10 mouse cellular contexts compared by ENCODE assay signal in the genomic region with DNA sequence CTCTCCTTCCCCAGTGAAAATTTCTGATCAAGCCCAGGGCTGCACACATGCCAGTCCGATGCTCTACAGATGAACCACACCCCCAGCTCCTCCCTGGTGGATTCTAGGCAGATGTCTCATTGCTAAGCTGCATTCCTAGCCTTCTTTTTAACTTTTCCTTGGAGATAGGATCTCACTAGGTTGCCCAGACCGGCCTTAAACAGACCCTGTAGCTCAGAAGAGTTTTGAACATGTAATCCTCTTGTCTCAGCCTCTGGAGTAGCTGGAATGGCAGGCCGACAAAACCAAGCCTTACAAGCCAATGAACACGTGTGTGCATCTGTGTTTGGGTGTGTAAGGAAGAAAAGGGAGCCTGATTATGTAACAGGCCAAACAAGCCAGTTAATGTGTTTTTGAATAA. TPM values are rescaled to one million over a fixed set of nuclear protein-coding genes. Genes with fewer than 3 reads are reported as not detected.
DNase-seq lines count a peak whose midpoint lies in the region; ATAC-seq lines count a peak whose summit lies in the region.
"Had no signal": no experiment of that assay in that cellular context is flagged by ENCODE, and none has a peak within 500 bp of the region (broad histone marks: within the 10 kb centered on the region; RNA-seq: fewer than 3 reads in every experiment).

No protein-coding gene starts in this region.

- H3K9me3 ChIP-seq in lung, embryonic 15.5 days = no peaks in the 10 kb centered on the region
- no peaks in the 10 kb centered on the region for H3K9me3 ChIP-seq in embryonic facial prominence, embryonic 14.5 days (ENCODE audit: control insufficient read depth, low read length)
- H3K9me3 ChIP-seq: megakaryocyte, embryonic 14.5 days had no signal

- peaks cover 25% of the 10 kb centered on the region for H3K4me1 ChIP-seq in lung, embryonic 15.5 days
- peaks cover 22% of the 10 kb centered on the region for H3K4me1 ChIP-seq in embryonic facial prominence, embryonic 14.5 days (ENCODE audit: control insufficient read depth, insufficient read depth, low read length)

- no peaks in the 10 kb centered on the region for H3K27me3 ChIP-seq in lung, embryonic 15.5 days
- no peaks in the 10 kb centered on the region for H3K27me3 ChIP-seq in embryonic facial prominence, embryonic 14.5 days (replicated peaks; ENCODE audit: control insufficient read depth, insufficient read depth, low read length)

- no peak for ATAC-seq in lung, embryonic 15.5 days (ENCODE audit: borderline replicate concordance, extremely low read depth, low FRiP score, low TSS enrichment)
- ATAC-seq in embryonic facial prominence, embryonic 14.5 days (ENCODE audit: low read depth) = no peak
- ATAC-seq in megakaryocyte-erythroid progenitor cell, adult 5-6 weeks (replicated peaks; ENCODE audit: low FRiP score, low TSS enrichment, poor library complexity, severe bottlenecking) = peak; percentile 16; the same call in 1 of the 2 replicates
- no peak for ATAC-seq in cerebellum, adult (ENCODE audit: insufficient number of reproducible peaks, low FRiP score, low TSS enrichment)

- intact Hi-C loops in heart, postnatal 14 days (cut with DNase I) = loop anchor here (2.0 kb wide), 1 partner anchor 18 kb away; no protein-coding TSS in a partner anchor

- H3K9ac ChIP-seq in lung, embryonic 15.5 days = no peak overlapping the region
- 0 out of 2 replicates have a peak overlapping the region, but pooled peaks have one; percentile 63 for H3K9ac ChIP-seq in embryonic facial prominence, embryonic 14.5 days (ENCODE audit: low read depth, low read length)

- DNase-seq in heart, adult 11 months = peak; percentile 97
- DNase-seq in heart, postnatal 14 days = no peak
- no peak for DNase-seq in lung, postnatal 10 days
- DNase-seq in embryonic facial prominence, embryonic 14.5 days (ENCODE audit: low spot score) = no peak
- DNase-seq in spleen, adult 18-20 months = no peak
- DNase-seq: cerebellum, adult 2 months had no signal

- H3K4me3 ChIP-seq in lung, embryonic 15.5 days = no peak overlapping the region
- no peak overlapping the region for H3K4me3 ChIP-seq in embryonic facial prominence, embryonic 14.5 days (ENCODE audit: low read depth, low read length)

- peak overlapping the region; percentile 12 for H3K27ac ChIP-seq in lung, embryonic 15.5 days
- peak overlapping the region; percentile 83 for H3K27ac ChIP-seq in embryonic facial prominence, embryonic 14.5 days (replicated peaks; ENCODE audit: low read depth, low read length)

- WGBS in lung, embryonic 15.5 days = 56% methylated on average over 4 of the region's 4 CpGs
- 36% methylated on average over 4 of the region's 4 CpGs for WGBS in embryonic facial prominence, embryonic 14.5 days

- H3K36me3 ChIP-seq in lung, embryonic 15.5 days = no peaks in the 10 kb centered on the region
- peaks cover 52% of the 10 kb centered on the region for H3K36me3 ChIP-seq in embryonic facial prominence, embryonic 14.5 days (ENCODE audit: control insufficient read depth, insufficient read depth, low read length)

- H3K4me2 ChIP-seq in lung, embryonic 15.5 days = no peak overlapping the region
- peak overlapping the region; percentile 69; the same call in 1 of the 2 replicates for H3K4me2 ChIP-seq in embryonic facial prominence, embryonic 14.5 days (ENCODE audit: low read depth, low read length)

RNA-seq across cellular contexts. Expression of a gene that starts 7.8 kb away (rescaled TPM):
- 100 to 1,000 TPM in 1 of 2 experiments, 10 to 100 TPM in 1; 94.3 to 122 TPM for total RNA-seq in heart, postnatal 14 days (2021)
- 53.7 and 56.5 TPM in 2 replicates for polyA plus RNA-seq in lung, embryonic 15.5 days (2015; fragmentation: Nextera tagmentation; extraction: Ambion mirVana)
- polyA plus RNA-seq in embryonic facial prominence, embryonic 14.5 days (2014; fragmentation: Nextera tagmentation; extraction: Ambion mirVana) = 114 and 116 TPM in 2 replicates
- total RNA-seq in megakaryocyte-erythroid progenitor cell, adult 5-6 weeks (2014; fragmentation: Nextera tagmentation) = 0.68 and 1.0 TPM in 2 replicates
- total RNA-seq in megakaryocyte-erythroid progenitor cell, adult 5-6 weeks (2017) = 0.70 and 1.4 TPM in 2 replicates

RNA-seq across cellular contexts. Expression of a gene that starts 26.2 kb away (rescaled TPM):
- 10 to 100 TPM; 88.8 to 89.0 TPM for total RNA-seq in heart, postnatal 14 days (2021)
- polyA plus RNA-seq in lung, embryonic 15.5 days (2015; fragmentation: Nextera tagmentation; extraction: Ambion mirVana) = 56.9 and 58.5 TPM in 2 replicates
- polyA plus RNA-seq in embryonic facial prominence, embryonic 14.5 days (2014; fragmentation: Nextera tagmentation; extraction: Ambion mirVana) = 65.9 and 71.9 TPM in 2 replicates
- 171 and 188 TPM in 2 replicates for total RNA-seq in megakaryocyte-erythroid progenitor cell, adult 5-6 weeks (2014; fragmentation: Nextera tagmentation)
- 139 and 159 TPM in 2 replicates for total RNA-seq in megakaryocyte-erythroid progenitor cell, adult 5-6 weeks (2017)

RNA-seq across cellular contexts. Expression of a gene that starts 36.0 kb away (rescaled TPM):
- total RNA-seq in heart, postnatal 14 days (2021) = 1 to 10 TPM; 5.4 to 6.1 TPM
- 10.7 and 11.4 TPM in 2 replicates for polyA plus RNA-seq in lung, embryonic 15.5 days (2015; fragmentation: Nextera tagmentation; extraction: Ambion mirVana)
- 4.1 TPM in 2 replicates for polyA plus RNA-seq in embryonic facial prominence, embryonic 14.5 days (2014; fragmentation: Nextera tagmentation; extraction: Ambion mirVana)
- not detected in 2 replicates for total RNA-seq in megakaryocyte-erythroid progenitor cell, adult 5-6 weeks (2014; fragmentation: Nextera tagmentation)
- not detected in 2 replicates for total RNA-seq in megakaryocyte-erythroid progenitor cell, adult 5-6 weeks (2017)

Comparison
In these comparisons a context has a peak if more than half of its experiments do, and no peak if none do; other contexts are left out.
1. RNA of a gene that starts 7.8 kb away (total RNA-seq): 94.3 to 122 TPM in heart, postnatal 14 days; 0.68 to 1.4 TPM in megakaryocyte-erythroid progenitor cell, adult 5-6 weeks; every median in the first group is over 10 times any median in the second.
2. RNA of a gene that starts 36.0 kb away (total RNA-seq): 5.4 to 6.1 TPM in heart, postnatal 14 days; not detected in megakaryocyte-erythroid progenitor cell, adult 5-6 weeks; every median in the first group is over 4 times any median in the second.